Mouse (Mus musculus) ZHBTc4 (cell line): ENCODE data around the gene 4931422A03Rik.
"Not testable (repeated sequence)": the region's sequence is repeated elsewhere in the genome, so short reads cannot be mapped to it uniquely, and the experiment has no call there.

Experiments used
- DNase-seq: peaks from one replicate; pipeline ENCODE4 v3.0.0-alpha.2; 2011; ENCODE audit warnings: low read depth, low spot score

4931422A03Rik gene

DNA sequence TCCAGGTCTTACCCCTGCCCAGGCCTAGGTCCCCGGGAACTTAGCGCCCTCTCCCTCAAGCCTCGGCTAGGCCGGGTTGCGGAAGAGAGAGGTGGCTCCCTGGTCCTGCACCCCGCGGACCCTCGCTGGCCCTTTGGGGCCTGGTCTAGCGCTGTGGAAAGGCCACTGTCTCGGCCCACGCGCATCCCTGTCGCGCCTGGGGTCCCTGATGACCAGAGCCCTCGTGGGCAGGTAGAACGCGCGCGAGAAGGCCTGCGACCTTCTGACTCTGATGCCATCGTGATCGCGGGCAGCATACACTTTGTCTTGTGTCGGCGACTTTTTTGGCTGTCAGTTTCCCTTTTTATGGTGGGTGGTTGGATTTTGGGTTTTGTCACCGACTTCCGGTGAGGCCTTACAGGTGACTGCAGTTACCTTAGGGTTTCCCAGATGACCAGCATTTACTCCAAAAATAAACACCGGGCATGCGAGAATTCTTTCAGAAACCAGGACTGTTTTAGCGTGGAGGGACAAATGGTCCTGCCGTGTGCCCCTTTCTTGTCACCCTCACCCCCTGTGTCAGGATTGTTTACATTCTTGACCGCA is at the start of gene 4931422A03Rik:
Gene 4931422A03Rik, minus strand, starts transcription at position 223 of the 585 bp plus-strand sequence.
- DNase-seq = peak; percentile 13

DNA sequence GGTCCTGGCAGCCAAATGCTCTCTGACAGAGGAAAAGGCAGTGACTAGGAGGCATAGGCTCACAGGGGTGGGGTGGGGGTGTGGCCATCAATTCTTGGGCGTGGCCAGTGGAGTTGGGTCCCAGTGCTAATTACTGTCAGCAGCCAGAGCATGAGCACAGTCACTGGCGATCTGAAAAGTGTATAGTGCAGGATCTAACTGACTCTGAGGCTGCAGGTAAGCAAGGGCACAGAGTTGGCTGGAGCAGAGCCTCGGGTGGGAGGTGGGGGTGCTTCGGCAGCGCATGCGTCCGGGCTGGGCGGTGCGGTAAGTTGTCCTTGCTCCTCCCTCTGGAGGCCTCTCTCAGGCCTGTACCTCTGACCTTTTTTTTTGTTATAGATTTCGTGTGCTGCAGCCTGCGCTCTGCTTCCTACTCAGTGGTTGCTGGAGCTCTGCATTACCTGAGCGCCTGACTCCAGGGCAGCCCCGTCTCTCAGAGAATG is 41.6 kb upstream of the 4931422A03Rik start, which contains the start of gene Cd59b:
Gene Cd59b, plus strand, starts transcription at position 146 of the 482 bp plus-strand sequence.
- DNase-seq = peak; percentile 87

DNA sequence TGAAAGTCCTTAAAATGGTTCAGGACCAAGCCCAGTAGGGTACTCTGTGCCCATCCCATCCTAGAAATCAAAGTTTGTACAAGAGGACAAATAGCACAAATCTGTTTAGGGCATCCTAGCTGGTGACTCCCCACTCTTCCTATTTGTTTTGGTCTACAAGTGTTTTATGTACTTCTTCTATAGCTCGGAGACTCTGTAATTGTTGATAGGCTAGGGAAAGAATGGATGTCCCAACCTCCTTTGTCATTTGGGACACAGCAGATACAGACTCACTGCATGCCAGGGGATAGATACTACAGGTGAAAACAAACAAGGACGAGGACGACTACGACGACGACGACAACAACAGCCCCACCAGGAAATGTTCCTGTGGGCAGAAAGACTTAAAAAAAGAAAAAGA is 40.3 kb upstream of the 4931422A03Rik start, which contains the start of gene Gm10799:
Gene Gm10799, minus strand, starts transcription at position 101 of the 400 bp plus-strand sequence.
- not testable (repeated sequence) for DNase-seq

GRCm38 (mm10) chr2:104065526-104065925 is 37.4 kb upstream of the 4931422A03Rik start, which contains the start of gene Gm10912:
Gm10912 (plus strand) TSS chr2:104065826.
- not testable (repeated sequence) for DNase-seq

DNA sequence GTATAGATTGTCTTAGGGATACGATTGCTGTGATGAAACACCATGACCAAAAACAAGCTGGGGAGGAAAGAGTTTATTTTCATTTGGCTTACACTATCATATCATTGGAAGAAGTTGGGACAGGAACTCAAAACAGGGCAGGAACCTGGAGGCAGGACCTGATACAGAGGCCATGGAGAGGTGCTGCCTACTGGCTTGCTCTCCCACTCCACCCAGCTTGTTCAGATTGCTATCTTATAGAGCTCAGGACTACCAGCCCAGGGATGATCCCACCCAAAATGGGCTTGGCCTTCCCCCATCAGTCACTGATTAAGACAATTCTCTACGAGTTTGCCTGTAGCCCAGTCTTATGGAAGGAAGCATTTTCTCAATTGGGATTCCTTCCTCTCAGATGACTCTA is 36.0 kb upstream of the 4931422A03Rik start:
- no peak for DNase-seq

DNA sequence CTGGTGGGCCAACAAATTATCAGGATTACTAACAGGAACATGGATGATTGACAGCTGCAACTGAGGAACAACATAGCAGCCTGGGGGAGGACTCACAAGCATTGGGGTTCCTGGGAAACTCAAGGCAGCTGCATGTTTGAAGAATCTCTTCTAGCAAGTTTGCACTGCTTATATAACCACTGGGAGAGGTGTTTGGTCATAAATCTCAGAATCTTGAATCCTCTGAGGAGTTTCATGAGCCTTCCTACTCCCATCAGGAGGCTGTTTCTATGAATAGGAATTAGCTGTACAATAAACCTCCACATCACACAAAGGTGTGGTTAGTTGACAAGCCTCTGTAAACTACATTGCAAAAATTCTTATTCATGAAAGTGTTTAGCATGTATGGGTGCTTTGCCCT is 34.5 kb upstream of the 4931422A03Rik start:
- DNase-seq = no peak

GRCm38 (mm10) chr2:104060996-104061395 is 32.8 kb upstream of the 4931422A03Rik start:
- DNase-seq = no peak

GRCm38 (mm10) chr2:104059786-104060185 is 31.6 kb upstream of the 4931422A03Rik start:
- DNase-seq = no peak

DNA sequence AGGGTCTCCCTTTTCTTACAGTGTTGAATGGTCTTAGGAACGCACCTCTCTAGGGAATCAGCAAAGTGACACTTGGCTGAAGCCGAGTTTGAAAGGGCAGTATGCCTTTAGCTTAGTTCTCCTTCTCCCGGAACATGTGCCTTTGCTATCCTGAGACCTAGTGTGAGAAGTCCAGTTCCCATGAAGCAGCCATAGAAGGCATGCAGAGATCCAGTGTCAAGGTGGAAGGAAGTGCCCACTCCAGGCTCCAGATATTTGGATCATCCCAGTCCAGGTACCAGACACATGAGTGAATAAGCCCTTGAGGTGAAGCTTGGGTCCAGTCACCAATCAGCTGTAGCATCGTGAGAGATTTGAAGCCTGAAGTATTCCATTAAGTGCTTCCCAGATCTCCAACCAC is 30.8 kb upstream of the 4931422A03Rik start:
- DNase-seq = no peak

- no peak for DNase-seq
These were observed 30.2 kb upstream of the 4931422A03Rik start for GRCm38 (mm10) chr2:104058381-104058780.

GRCm38 (mm10) chr2:104044479-104045080 is 16.4 kb upstream of the 4931422A03Rik start:
- DNase-seq = no peak

DNA sequence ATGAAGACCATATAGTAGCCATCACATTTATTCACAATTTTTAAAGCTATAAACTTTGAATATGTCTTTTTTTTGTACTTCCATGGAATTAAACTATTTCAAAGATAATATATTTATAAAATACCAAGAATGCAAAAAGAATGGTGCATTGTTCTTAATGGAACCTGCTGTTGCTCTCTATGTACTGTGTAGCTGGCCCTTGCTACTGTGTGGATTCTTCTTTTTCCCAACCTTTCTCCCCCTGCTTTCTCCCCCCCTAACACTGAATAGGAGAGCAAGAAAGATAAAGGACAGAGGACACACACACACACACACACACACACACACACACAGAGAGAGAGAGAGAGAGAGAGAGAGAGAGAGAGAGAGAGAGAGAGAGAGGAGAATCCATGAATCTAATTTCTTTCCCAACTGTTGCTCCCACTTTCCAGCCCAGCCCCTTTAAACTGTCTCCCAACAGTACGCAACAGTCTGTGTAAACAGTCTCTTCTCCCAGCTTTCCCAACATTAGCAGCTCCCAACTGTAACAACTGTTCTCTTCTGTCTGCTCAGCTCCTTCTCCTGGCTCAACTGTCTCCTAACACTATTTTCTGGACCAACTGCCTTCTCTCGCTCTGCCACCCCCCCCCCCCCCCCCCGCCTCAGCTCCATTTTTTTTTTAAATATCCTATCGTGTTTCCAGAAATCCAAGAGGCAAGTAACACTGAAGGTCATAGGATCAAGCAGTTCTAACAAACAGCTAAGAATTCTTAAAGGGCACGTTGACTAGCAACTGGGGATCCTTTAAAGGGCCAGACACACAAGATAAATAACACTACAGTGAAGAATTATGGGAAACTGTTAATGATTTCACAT is 15.7 kb upstream of the 4931422A03Rik start:
- DNase-seq = no peak

DNA sequence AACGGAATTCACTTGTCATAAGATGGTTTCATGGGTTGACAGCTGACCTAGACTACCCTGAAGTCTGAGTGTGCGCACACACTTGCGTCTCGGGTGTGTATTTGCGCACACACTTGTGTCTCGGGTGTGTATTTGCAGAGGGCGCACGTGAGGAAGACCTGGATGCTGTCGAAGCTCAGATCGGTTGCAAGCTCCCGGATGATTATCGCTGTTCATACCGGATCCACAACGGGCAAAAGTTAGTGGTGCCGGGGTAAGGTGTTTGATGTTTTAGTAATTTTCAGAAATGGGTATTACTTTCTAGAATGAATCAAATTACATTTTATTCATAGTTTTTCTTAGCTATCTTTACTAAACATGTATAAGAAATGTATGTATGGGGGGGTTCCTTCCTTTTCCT is 14.6 kb upstream of the 4931422A03Rik start:
- no peak for DNase-seq

DNA sequence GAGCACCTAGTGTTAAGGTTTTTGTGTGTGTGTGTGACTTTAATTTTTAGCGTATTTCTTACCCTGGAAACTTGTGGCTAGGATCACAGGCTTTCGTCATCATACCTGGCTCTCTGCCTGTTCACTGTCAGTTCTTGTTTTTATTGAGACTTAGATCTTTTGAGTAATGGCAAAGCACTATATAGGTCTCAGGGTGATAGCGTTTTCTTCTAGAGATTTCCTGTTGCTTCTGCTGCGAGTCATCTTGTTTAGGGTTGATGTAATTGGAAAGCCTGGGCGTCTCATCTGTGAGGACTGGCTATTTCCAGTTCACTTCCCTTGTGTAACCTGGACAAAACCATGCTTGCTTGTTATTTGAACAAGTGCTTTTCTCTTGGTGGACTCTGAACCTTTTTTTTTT is 13.5 kb upstream of the 4931422A03Rik start:
- no peak for DNase-seq

- DNase-seq = no peak
These were observed 10.1 kb upstream of the 4931422A03Rik start for GRCm38 (mm10) chr2:104038236-104038635.

- no peak for DNase-seq
These were observed 8.2 kb upstream of the 4931422A03Rik start for GRCm38 (mm10) chr2:104036316-104036715.

DNA sequence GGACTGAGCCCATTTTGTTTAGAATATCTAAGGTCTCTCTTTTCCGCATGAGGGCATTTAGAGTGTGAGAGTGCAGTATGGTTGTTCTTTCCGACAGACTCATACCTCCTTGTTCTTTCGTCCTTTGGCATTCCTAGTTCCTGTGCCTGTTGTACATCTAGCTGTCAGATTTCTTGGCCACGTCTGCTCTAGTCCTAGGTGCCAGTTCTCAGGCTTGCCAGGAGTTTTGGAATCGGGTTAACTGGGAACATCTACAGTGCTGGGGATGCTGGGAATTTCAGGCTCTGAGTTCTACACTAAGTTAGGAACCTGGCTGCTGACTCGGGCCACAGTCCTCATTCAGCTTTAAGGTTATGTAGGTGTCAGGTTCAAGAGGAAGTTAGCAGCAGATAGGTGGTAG is 7.4 kb upstream of the 4931422A03Rik start:
- no peak for DNase-seq

GRCm38 (mm10) chr2:104034832-104035472 is 6.8 kb upstream of the 4931422A03Rik start:
- DNase-seq = peak; percentile 78

- peak; percentile 78 for DNase-seq
These were observed 3.9 kb upstream of the 4931422A03Rik start for GRCm38 (mm10) chr2:104032056-104032455.

DNA sequence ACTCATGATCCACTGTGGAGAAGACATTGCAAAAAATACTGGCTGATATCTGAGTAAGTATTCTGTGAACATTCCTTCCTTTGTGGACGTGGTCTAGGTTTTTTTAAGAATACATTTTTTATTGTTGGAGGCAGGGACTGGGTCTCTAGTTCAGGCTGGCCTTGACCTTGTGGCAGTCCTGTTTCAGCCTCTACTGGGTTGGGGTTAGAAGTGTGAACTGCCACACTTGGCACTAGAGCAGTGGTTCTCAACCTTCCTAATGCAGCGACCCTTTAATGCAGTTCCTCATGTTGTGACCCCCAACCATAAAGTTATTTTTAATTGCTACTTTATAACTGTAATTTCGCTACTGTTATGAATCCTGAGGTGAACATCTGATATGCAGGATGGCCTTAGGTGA is 2.2 kb upstream of the 4931422A03Rik start:
- DNase-seq = no peak

GRCm38 (mm10) chr2:104029074-104029473 is 913 bp upstream of the 4931422A03Rik start:
- DNase-seq = no peak
